Mouse (Mus musculus) neural tube, embryonic 13.5 days (tissue): Measurements from ENCODE around the gene Gse1. TPM values are rescaled to one million over a fixed set of nuclear protein-coding genes. Genes with fewer than 3 reads are reported as not detected.
"Not testable (repeated sequence)": the region's sequence is repeated elsewhere in the genome, so short reads cannot be mapped to it uniquely, and the experiment has no call there.

ENCODE experiments used
- ATAC-seq: fragments of 200-750 bp; cut with Nextera tagmentation; 2 replicates; pipeline ENCODE4 v1.8.0; 2017; ENCODE audit warnings: low read depth, mild to moderate bottlenecking, moderate TSS enrichment, moderate library complexity
- H3K27ac ChIP-seq: fragments of 300-500 bp; sonication (generic); replicated peaks from 2 replicates; pipeline ENCODE4 v1.5.1; 2015; ENCODE audit warnings: moderate library complexity, mild to moderate bottlenecking, inconsistent platforms
- H3K27me3 ChIP-seq: fragments of 300-500 bp; sonication (generic); 2 replicates; pipeline ENCODE4 v1.6.1; 2015; ENCODE audit warnings: mild to moderate bottlenecking, inconsistent platforms
- H3K36me3 ChIP-seq: fragments of 300-500 bp; sonication (generic); 2 replicates; pipeline ENCODE4 v1.6.1; 2015; ENCODE audit warnings: mild to moderate bottlenecking, inconsistent platforms
- H3K4me1 ChIP-seq: fragments of 300-500 bp; sonication (generic); replicated peaks from 2 replicates; pipeline ENCODE4 v1.6.1; 2015; ENCODE audit warnings: inconsistent platforms
- H3K4me2 ChIP-seq: fragments of 300-500 bp; sonication (generic); 2 replicates; pipeline ENCODE4 v1.6.1; 2015; ENCODE audit warnings: inconsistent platforms, mild to moderate bottlenecking, moderate library complexity
- H3K4me3 ChIP-seq: fragments of 300-500 bp; sonication (generic); 2 replicates; pipeline ENCODE4 v1.5.1; 2015; ENCODE audit warnings: mild to moderate bottlenecking, inconsistent platforms
- H3K9ac ChIP-seq: fragments of 300-500 bp; sonication (generic); 2 replicates; pipeline ENCODE4 v1.6.1; 2015; ENCODE audit warnings: moderate library complexity, mild to moderate bottlenecking, inconsistent platforms
- H3K9me3 ChIP-seq: fragments of 300-500 bp; sonication (generic); 2 replicates; pipeline ENCODE4 v1.6.1; 2016; ENCODE audit warnings: inconsistent platforms
- WGBS: fragments of 180-500 bp; shearing (Covaris S2); methylation state at CpG from one replicate; pipeline ENCODE4 v1.1.7; 2015; 5-methylcytosine and 5-hydroxymethylcytosine counted together
- polyA plus RNA-seq: library from polyadenylated mRNA; unstranded; fragments of >200 nt; fragmentation: Nextera tagmentation; extraction: Ambion mirVana; gene quantifications from 2 replicates; pipeline ENCODE4 v1.2.1, GENCODE M21; 2015

Gse1 gene
- polyA plus RNA-seq, 1 experiment from 2014 or later: 17.1 TPM

- H3K27me3 ChIP-seq: no peaks in the 10 kb centered on the region
- 2% methylated on average over 20 of the region's 20 CpGs for WGBS
- H3K4me3 ChIP-seq: no peak overlapping the region
- peak overlapping the region; percentile 61 for H3K9ac ChIP-seq
- no peak overlapping the region for H3K4me2 ChIP-seq
- peak; percentile 30; the same call in 1 of the 2 replicates for ATAC-seq
- H3K27ac ChIP-seq: peak overlapping the region; percentile 80
- H3K36me3 ChIP-seq: no peaks in the 10 kb centered on the region
- no peaks in the 10 kb centered on the region for H3K9me3 ChIP-seq
- H3K4me1 ChIP-seq: peaks cover 56% of the 10 kb centered on the region
Measured at GRCm38 (mm10) chr8:120322956-120323448, 94.7 kb downstream of the Gse1 start.

DNA sequence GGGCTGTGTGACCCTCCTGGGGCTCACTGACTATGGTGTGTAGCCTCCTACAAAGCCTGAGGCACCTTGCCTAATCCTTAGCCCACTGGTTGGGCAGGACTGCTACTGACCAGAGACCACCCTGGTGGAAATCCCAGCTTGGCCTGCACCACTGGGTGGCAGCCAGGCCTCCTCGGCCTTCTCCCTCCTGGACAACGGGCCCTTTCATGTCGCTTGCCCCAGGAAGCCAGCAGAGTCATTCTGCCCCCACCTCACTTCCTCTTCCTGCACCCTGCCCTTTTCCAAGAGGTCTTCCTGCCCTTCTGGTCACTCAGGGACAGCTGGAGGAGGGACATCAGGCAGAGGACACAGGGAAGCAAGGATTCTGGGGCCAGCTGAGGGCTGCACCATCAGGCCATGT, 96.3 kb downstream of the Gse1 start:
- ATAC-seq: no peak
- Histone ChIP-seq H3K27me3 (no peaks in the 10 kb centered on the region), H3K4me3 (no peak overlapping the region), H3K4me1 (peaks cover 55% of the 10 kb centered on the region), H3K36me3 (no peaks in the 10 kb centered on the region), H3K27ac (peak overlapping the region; percentile 68), H3K4me2 (no peak overlapping the region), H3K9ac (no peak overlapping the region), H3K9me3 (no peaks in the 10 kb centered on the region)
- 54% methylated on average over 3 of the region's 3 CpGs for WGBS

GRCm38 (mm10) chr8:120325172-120325767, 97.0 kb downstream of the Gse1 start:
- H3K4me1 ChIP-seq: peaks cover 57% of the 10 kb centered on the region
- H3K27me3 ChIP-seq: no peaks in the 10 kb centered on the region
- no peak overlapping the region for H3K4me2 ChIP-seq
- H3K9ac ChIP-seq: no peak overlapping the region
- no peak overlapping the region for H3K4me3 ChIP-seq
- peak overlapping the region; percentile 68; the same call in 1 of the 2 replicates for H3K27ac ChIP-seq
- 48% methylated on average over 5 of the region's 5 CpGs for WGBS
- no peaks in the 10 kb centered on the region for H3K36me3 ChIP-seq
- ATAC-seq: no peak
- no peaks in the 10 kb centered on the region for H3K9me3 ChIP-seq

DNA sequence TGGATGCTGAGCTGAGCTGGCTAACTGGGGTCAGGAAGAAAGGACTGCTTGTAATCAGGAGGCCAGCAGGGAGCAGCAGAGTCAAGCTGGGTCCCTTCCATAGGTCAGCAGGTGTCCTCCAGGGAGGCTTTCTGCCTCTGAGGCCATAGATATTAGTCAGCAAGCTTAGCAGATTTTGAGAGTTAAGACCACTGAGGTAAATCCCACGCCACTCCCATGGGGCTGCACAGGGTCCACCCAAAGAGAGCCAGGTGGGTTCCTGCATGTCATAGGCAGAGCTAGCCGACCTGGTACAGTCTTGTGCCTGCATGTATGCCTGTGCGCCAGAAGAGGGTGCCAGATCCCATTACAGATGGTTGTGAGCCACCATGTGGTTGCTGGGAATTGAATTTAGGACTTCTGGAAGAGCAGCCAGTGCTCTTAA, 98.9 kb downstream of the Gse1 start:
- H3K4me2 ChIP-seq: no peak overlapping the region
- no peaks in the 10 kb centered on the region for H3K36me3 ChIP-seq
- no peak overlapping the region for H3K27ac ChIP-seq
- H3K9me3 ChIP-seq: no peaks in the 10 kb centered on the region
- H3K4me1 ChIP-seq: peaks cover 56% of the 10 kb centered on the region
- H3K4me3 ChIP-seq: no peak overlapping the region
- H3K27me3 ChIP-seq: no peaks in the 10 kb centered on the region
- H3K9ac ChIP-seq: no peak overlapping the region
- 63% methylated on average over 3 of the region's 3 CpGs for WGBS
- ATAC-seq: no peak

DNA sequence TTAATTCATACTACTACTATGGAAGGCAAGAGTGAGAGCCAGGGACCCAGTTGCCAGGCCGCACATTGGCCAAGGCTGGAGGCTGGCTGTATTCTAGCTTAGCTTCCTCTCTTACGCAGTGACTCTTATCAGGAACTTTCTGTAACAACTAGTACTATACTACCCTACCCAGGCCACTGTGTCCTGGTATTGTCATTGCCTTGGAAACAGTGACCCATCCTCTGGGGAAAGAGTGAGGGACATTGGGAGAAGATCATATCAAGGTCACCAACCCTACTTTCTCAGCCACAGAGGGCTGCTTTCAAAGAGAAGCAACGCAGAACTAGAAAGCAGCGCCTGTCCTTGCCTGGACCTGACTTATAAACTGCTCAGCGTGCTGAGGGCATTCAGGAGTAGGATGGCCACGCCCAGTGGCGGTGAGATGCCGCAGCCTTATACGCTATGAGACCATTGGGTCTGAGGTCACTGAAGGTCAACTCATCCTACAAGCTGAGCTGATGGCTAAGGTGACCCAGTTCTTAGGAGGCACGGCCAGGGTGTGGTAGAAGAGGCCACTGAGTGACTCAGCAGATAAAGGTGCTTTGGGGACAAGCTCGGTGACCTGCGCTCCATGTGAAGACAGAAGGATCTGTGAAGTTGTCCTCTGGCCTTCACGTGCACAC, 100.2 kb downstream of the Gse1 start:
- Histone ChIP-seq H3K36me3 (no peaks in the 10 kb centered on the region), H3K4me3 (no peak overlapping the region), H3K9me3 (no peaks in the 10 kb centered on the region), H3K4me1 (peaks cover 50% of the 10 kb centered on the region), H3K27me3 (no peaks in the 10 kb centered on the region), H3K27ac (no peak overlapping the region), H3K4me2 (no peak overlapping the region), H3K9ac (no peak overlapping the region)
- ATAC-seq: no peak
- WGBS: 88% methylated on average over 13 of the region's 13 CpGs

DNA sequence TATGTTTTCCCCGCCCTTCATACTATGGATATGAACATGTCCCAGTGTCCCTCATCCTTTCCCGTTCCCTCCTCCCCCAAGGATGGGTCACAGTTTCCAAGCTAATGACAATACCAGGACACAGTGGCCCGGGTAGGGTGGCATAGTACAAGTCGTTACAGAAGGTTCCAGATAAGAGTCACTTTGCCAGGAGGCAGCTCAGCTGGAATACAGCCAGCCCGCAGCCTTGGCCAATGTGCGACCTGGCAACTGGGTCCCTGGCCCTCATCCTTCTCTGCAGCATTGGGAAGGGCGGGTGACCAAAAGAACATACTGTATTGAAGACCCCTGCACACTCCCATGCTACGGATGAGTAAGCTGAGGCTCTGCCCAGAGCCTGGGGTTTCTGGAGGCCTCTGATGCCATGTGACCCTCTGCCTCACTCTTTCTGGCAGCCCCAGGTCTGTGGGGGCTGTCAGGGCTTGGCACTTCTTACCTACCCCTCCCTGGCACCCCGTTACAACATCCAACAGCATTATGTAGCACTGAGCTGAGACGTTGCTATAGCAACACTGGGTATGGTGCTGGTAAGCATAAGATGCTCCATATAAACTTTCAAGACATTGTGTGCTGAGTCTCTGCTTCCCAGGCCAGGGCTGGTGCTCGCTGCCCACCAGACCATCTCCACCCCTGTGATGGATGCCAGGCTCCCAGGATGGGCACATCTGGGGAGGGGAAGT, 100.9 kb downstream of the Gse1 start:
- 85% methylated on average over 11 of the region's 11 CpGs for WGBS
- Histone ChIP-seq H3K4me3 (no peak overlapping the region), H3K9ac (no peak overlapping the region), H3K4me1 (peaks cover 43% of the 10 kb centered on the region), H3K9me3 (no peaks in the 10 kb centered on the region), H3K4me2 (no peak overlapping the region), H3K27me3 (no peaks in the 10 kb centered on the region), H3K27ac (no peak overlapping the region), H3K36me3 (no peaks in the 10 kb centered on the region)
- peak; percentile 20; the same call in 1 of the 2 replicates for ATAC-seq

- WGBS: 76% methylated on average over 7 of the region's 7 CpGs
Measured at GRCm38 (mm10) chr8:120331027-120331426, 102.8 kb downstream of the Gse1 start.

GRCm38 (mm10) chr8:120332379-120333229, 104.3 kb downstream of the Gse1 start:
- Histone ChIP-seq H3K4me2 (no peak overlapping the region), H3K27ac (no peak overlapping the region), H3K27me3 (no peaks in the 10 kb centered on the region), H3K36me3 (no peaks in the 10 kb centered on the region), H3K9me3 (no peaks in the 10 kb centered on the region), H3K9ac (no peak overlapping the region), H3K4me3 (no peak overlapping the region), H3K4me1 (peaks cover 58% of the 10 kb centered on the region)
- ATAC-seq: no peak
- 71% methylated on average over 16 of the region's 16 CpGs for WGBS

More at GRCm38 (mm10) chr8:120331027-120331426, 102.8 kb downstream of the Gse1 start:
- H3K4me1 ChIP-seq: peaks cover 46% of the 10 kb centered on the region
- no peak for ATAC-seq
- H3K27me3 ChIP-seq: no peaks in the 10 kb centered on the region
- H3K36me3 ChIP-seq: no peaks in the 10 kb centered on the region
- H3K4me3 ChIP-seq: no peak overlapping the region
- H3K9ac ChIP-seq: no peak overlapping the region
- no peak overlapping the region for H3K27ac ChIP-seq
- no peaks in the 10 kb centered on the region for H3K9me3 ChIP-seq
- H3K4me2 ChIP-seq: no peak overlapping the region

DNA sequence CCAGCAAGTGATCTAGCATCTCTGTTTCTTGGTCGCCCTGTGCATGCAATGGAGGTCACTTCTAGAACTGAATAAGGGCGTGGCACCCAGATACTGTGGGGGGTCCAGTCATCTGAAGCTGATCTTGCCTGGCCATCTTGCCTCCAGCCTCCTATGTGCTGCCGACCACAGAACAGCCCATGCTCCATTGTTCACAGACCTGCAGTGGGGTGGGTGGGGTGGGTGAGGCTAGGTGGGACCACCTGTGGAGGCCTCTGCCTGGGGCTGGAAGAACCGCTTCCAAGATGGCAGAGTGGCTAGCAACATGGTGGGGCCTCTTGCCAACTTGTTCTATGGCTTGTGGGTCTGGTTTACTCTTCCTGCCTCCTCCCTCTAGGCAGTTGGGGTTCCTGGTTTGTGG, 105.4 kb downstream of the Gse1 start:
- no peak overlapping the region for H3K27ac ChIP-seq
- no peak overlapping the region for H3K9ac ChIP-seq
- H3K36me3 ChIP-seq: no peaks in the 10 kb centered on the region
- no peaks in the 10 kb centered on the region for H3K27me3 ChIP-seq
- no peak for ATAC-seq
- H3K4me2 ChIP-seq: no peak overlapping the region
- no peak overlapping the region for H3K4me3 ChIP-seq
- peaks cover 52% of the 10 kb centered on the region for H3K4me1 ChIP-seq
- 96% methylated on average over 4 of the region's 4 CpGs for WGBS
- H3K9me3 ChIP-seq: no peaks in the 10 kb centered on the region

GRCm38 (mm10) chr8:120334261-120334660, 106.0 kb downstream of the Gse1 start:
- not testable (repeated sequence) for H3K4me2 ChIP-seq, H3K36me3 ChIP-seq, ATAC-seq, H3K27me3 ChIP-seq, H3K9me3 ChIP-seq, H3K4me3 ChIP-seq
- H3K27ac ChIP-seq: peak overlapping the region; percentile 95
- 63% methylated on average over 3 of the region's 3 CpGs for WGBS
- H3K9ac ChIP-seq: peak overlapping the region; percentile 58
- peaks cover 52% of the 10 kb centered on the region for H3K4me1 ChIP-seq

DNA sequence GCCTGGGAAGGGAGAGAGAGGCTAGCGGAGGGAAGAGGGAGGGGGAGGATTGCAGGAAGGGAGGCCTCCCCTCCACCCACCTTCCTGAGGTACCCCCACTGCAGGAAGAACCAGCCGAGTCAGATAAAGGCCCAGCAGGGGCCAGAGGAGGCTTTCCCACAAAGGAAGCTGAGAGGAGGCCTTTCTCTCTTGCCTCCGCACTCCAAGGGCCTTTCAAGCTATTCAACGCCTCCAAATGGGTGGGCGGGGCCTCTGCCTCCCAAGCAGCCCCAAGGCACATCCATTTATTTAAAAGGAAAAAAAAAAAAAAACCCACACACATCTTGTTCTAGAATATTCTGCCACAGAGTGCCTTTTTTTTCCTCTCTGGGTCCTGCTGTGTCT, 106.6 kb downstream of the Gse1 start:
- Histone ChIP-seq H3K36me3 (no peaks in the 10 kb centered on the region), H3K9me3 (no peaks in the 10 kb centered on the region), H3K4me2 (peak overlapping the region; percentile 33), H3K4me3 (no peak overlapping the region), H3K27ac (peak overlapping the region; percentile 95), H3K4me1 (peaks cover 53% of the 10 kb centered on the region), H3K27me3 (no peaks in the 10 kb centered on the region), H3K9ac (peak overlapping the region; percentile 63)
- 6% methylated on average over 5 of the region's 5 CpGs for WGBS
- peak; percentile 48; the same call in 1 of the 2 replicates for ATAC-seq
